Mouse (Mus musculus) gastrocnemius, adult 2 months (tissue): Measurements from ENCODE around the gene Mlst8. TPM values are rescaled to one million over a fixed set of nuclear protein-coding genes. Genes with fewer than 3 reads are reported as not detected.
A peak's percentile ranks its signal among the peaks of the same experiment; 100 is the strongest.

Source experiments
- DNase-seq: peaks from one replicate; pipeline ENCODE4 v3.0.0; 2022
- H3K27ac ChIP-seq: fragments of 200-600 bp; 2 replicates; pipeline ENCODE4 v1.8.1; 2022; ENCODE audit warnings: mild to moderate bottlenecking
- H3K4me3 ChIP-seq: fragments of 200-600 bp; 2 replicates; pipeline ENCODE4 v1.8.1; 2022; ENCODE audit warnings: mild to moderate bottlenecking, moderate library complexity
- CTCF ChIP-seq: fragments of 200-600 bp; IDR thresholded peaks from 2 replicates; pipeline ENCODE4 v1.8.1; 2022; ENCODE audit warnings: antibody characterized with exemption, mild to moderate bottlenecking, moderate library complexity
- intact Hi-C: fragments of 180-260 bp; cut with DNase I; formaldehyde crosslinking; loops from one replicate; pipeline ENCODE4 v1.15.1; 2025
- total RNA-seq, 2 experiments: library from RNA; stranded (reverse); gene quantifications; 2 replicates each; pipeline ENCODE4 v1.2.3; 2021

Mlst8 gene
- total RNA-seq, 2 experiments from 2014 or later, result 12.1 to 14.8 TPM

- intact Hi-C loops, result loop anchor here (2.0 to 5.0 kb wide), 2 partner anchors 16 to 38 kb away; partner anchors contain the start of genes E4f1 and Pgp
- Histone ChIP-seq H3K4me3 (peak overlapping the region; percentile 90), H3K27ac (peak overlapping the region; percentile 95)
- peak; percentile 99 for DNase-seq
- TF ChIP-seq CTCF, result no peak
Measured at GRCm38 (mm10) chr17:24454756-24455522, 23.9 kb downstream of the Mlst8 start.

GRCm38 (mm10) chr17:24454218-24454755, 24.6 kb downstream of the Mlst8 start:
- TF ChIP-seq CTCF, result no peak
- intact Hi-C loops, result loop anchor here (2.0 to 5.0 kb wide), 2 partner anchors 17 to 37 kb away; partner anchors contain the start of genes E4f1 and Pgp
- Histone ChIP-seq H3K4me3 (peak overlapping the region; percentile 90), H3K27ac (peak overlapping the region; percentile 95)
- DNase-seq, result no peak

- no peak for DNase-seq
- intact Hi-C loops, result loop anchor here (5.0 kb wide), 1 partner anchor 36 kb away; no protein-coding TSS in a partner anchor
- peak overlapping the region; percentile 95 for H3K27ac ChIP-seq
- no peak for TF ChIP-seq CTCF
- peak overlapping the region; percentile 3; the same call in 1 of the 2 replicates for H3K4me3 ChIP-seq
Measured at GRCm38 (mm10) chr17:24453372-24453771, 25.5 kb downstream of the Mlst8 start.

- TF ChIP-seq CTCF, result no peak
- DNase-seq, result no peak
- no peak overlapping the region for H3K4me3 ChIP-seq
- intact Hi-C loops, result loop anchor here (5.0 kb wide), 1 partner anchor 34 kb away; no protein-coding TSS in a partner anchor
- no peak overlapping the region for H3K27ac ChIP-seq
Measured at GRCm38 (mm10) chr17:24451220-24451619, 27.7 kb downstream of the Mlst8 start.

- DNase-seq, result no peak
- no peak overlapping the region for H3K4me3 ChIP-seq
- intact Hi-C loops, result no loop called here
- no peak overlapping the region for H3K27ac ChIP-seq
- no peak for TF ChIP-seq CTCF
Measured at GRCm38 (mm10) chr17:24449507-24449906, 29.4 kb downstream of the Mlst8 start.

DNA sequence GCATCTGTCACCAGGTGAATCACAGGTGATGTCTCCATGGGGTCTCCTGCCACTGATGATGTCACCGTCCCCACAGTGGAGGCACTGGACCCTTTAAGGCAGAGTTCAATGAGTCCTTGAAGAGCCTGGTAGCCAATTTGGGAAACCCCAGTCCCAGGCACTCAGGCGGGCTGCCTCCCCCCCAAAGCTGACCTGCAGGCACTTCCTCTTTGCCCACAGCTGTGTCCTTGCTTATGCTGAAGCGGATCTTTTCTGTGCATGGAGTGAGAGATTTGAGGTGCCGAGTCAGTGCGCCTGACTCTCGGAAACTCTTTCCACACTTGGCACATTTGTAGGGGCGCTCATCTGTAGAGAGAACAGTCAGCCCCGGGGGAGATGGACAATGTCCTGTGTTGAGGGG, 32.3 kb downstream of the Mlst8 start:
- no peak for DNase-seq
- Histone ChIP-seq H3K4me3 (no peak overlapping the region), H3K27ac (no peak overlapping the region)
- TF ChIP-seq CTCF, result no peak
- intact Hi-C loops, result no loop called here

DNA sequence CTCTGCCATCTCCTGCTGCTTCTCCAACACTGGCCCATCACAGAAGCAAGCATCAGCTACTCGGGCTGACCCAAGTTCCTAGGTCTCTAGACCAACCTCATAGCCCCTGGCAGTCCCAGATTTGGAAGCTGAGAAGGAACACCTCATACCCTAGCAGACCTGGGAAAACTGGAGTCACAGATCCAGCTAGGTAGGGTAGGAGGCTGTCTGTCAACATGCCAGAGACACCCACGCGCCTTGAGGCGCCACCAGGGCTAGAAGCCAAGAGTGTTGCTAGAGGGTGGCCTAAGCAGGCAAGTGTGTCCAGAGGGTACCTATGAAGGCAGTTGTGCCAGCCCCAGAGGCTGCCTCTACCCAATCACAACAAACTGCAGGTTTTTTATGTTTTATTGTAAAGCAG, 35.5 kb downstream of the Mlst8 start:
- H3K27ac ChIP-seq, result no peak overlapping the region
- TF ChIP-seq CTCF, result no peak
- H3K4me3 ChIP-seq, result no peak overlapping the region
- intact Hi-C loops, result no loop called here
- DNase-seq, result no peak

DNA sequence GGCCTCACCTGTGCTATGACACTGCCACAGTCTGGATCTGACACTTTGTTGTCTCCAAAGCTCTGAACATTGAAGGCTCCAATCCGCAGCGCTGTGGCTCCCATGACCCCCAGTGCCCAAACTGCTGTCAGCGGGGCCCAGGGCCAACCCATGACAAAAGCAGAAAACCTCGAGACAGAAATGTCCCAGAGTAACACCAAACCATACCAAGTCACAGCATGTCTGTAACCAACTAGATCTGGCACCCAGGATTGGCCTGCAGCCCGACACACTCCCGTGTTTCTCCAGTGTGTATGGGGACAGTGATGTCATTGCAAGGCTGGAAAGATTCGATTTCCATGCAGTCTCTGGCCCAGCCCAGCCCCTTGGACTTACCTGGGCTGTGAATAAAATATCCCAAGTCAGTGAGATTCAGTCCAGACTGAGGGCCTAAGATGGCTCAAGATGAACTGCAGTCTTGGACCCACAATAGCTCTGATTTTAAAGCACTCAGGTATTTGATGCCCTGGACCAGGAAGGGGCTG, 36.2 kb downstream of the Mlst8 start, which contains the start of gene Dnase1l2:
Gene Dnase1l2, minus strand, starts transcription at position 474 of the 524 bp plus-strand sequence.
- Histone ChIP-seq H3K27ac (peak within 1 kb of the TSS; percentile 31), H3K4me3 (no peak within 1 kb of the TSS)
- DNase-seq, result peak; percentile 56
- no peak for TF ChIP-seq CTCF
- intact Hi-C loops, result no loop called here

DNA sequence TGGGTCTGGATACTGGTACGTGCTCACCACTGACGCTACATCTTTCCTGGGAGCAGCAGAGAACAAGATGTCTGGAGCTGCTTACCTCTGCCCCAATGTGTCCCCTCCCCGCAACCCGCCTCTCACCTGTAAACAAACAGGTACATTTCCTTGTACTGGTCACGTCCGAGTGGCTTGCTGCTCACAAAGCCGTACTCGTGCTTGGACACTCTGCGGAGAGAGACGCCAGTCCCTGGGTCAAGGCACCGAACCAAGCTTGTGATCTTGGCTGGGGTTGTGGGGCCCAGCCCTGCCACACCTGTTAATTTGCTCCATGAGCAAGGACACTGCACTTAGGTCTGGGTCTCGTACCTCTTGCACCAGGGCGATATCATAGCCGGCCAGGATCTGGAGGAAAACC, 36.8 kb downstream of the Mlst8 start:
- intact Hi-C loops, result no loop called here
- H3K4me3 ChIP-seq, result no peak overlapping the region
- no peak for TF ChIP-seq CTCF
- DNase-seq, result peak; percentile 60
- H3K27ac ChIP-seq, result 0 out of 2 replicates have a peak overlapping the region, but pooled peaks have one; percentile 31

GRCm38 (mm10) chr17:24441148-24441547, 37.7 kb downstream of the Mlst8 start:
- Histone ChIP-seq H3K27ac (no peak overlapping the region), H3K4me3 (no peak overlapping the region)
- no peak for DNase-seq
- intact Hi-C loops, result no loop called here
- peak; percentile 12; the same call in 1 of the 2 replicates for TF ChIP-seq CTCF

GRCm38 (mm10) chr17:24440377-24440776, 38.5 kb downstream of the Mlst8 start:
- H3K4me3 ChIP-seq, result no peak overlapping the region
- no peak for TF ChIP-seq CTCF
- no peak for DNase-seq
- intact Hi-C loops, result no loop called here
- H3K27ac ChIP-seq, result no peak overlapping the region

DNA sequence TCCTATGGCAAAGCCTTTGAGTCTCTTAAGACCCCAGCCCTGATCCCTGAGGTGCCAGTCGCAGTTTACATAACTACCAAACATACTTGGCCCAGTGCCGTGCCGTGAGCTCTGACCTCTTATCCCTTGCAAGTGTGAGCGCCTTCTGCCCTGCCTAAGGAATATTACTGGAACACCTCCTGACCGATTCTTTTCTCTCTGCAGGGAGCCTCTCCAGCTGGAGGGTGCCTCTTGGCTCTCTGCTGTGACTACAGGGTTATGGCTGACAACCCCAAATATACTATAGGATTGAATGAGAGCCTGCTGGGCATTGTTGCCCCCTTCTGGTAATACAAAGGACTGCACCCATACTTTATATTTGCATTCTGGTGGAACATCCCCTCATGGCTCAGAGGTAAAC, 41.9 kb downstream of the Mlst8 start:
- no peak overlapping the region for H3K4me3 ChIP-seq
- peak; percentile 83 for TF ChIP-seq CTCF
- H3K27ac ChIP-seq, result no peak overlapping the region; the same call in 1 of the 2 replicates
- DNase-seq, result no peak
- intact Hi-C loops, result no loop called here

- Histone ChIP-seq H3K4me3 (peak overlapping the region; percentile 97), H3K27ac (peak overlapping the region; percentile 97)
- intact Hi-C loops, result no loop called here
- TF ChIP-seq CTCF, result no peak
- peak; percentile 73 for DNase-seq
Measured at GRCm38 (mm10) chr17:24429201-24429983, 49.5 kb downstream of the Mlst8 start.
